Mouse (Mus musculus) CD8-positive naive resting alpha-beta T cell, adult 57 days (primary cell): ENCODE measurements around the gene Chil5. TPM values are rescaled to one million over a fixed set of nuclear protein-coding genes. Genes with fewer than 3 reads are reported as not detected.

Experiments
- total RNA-seq: library from RNA; stranded (reverse); gene quantifications from one replicate; pipeline ENCODE4 v1.2.4, GENCODE M21; 2023

Gene Chil5
- 3.3 TPM for total RNA-seq

DNA sequence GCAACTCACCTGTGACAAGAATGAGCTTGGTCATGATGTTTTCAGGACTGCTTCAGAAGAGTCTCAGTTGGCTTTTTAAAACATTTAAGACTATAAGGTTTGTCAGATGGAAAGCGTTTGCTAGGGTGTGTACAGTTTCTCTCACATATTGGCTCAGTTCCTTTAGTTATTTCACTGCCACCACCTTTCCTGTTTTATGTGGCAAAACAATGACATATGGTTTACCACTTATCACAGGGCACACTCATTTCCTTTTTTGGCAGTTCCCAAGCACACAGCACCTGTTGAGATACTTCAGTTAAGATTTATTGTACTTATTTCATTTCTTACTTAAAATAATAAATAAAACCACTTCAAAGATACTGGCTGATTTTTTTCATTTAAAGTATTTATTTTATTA is at the start of gene Chil5:
Gene Chil5, minus strand, starts transcription at position 34 of the 400 bp plus-strand sequence.

DNA sequence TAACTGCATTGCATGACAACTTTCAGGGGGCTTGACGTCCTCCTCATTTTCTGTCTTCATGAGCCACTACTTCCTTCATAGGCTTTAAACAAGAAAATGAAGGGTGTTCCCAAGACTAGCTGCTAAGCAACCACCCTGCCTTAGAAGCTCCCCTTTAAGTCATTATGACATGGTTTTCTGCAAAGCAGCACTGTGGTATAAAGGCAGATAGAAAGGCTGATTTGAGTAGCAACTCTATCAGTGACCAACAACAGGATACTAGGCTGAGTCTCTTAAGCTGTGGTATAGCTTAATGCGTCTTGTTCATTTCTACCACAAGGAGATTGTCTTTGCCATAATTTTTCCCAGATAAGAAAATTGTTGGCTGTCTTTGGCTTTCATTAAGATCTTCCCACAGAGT is 18.1 kb downstream of the Chil5 start, which contains the start of gene Pifo:
Gene Pifo, minus strand, starts transcription at position 101 of the 400 bp plus-strand sequence.

DNA sequence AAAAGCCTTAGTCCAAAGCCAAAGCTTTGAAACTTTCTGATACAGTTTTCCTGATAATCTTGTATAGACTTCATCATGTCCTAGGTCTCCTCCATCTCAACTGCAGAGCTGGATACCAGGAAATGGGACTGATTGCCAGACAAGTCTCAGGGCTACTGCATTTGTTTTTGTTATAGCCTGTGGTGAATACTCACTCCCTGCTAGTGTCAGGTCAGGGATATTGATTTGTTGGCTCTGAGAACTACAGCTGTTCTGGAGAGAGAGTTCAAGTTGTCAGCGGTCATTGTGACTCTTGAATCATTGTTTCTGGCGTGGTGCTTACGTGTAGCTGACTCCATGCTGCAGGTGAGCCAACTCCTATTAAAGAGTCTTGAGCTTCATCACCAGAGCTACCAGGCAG is 59.2 kb downstream of the Chil5 start, which contains the start of gene Ovgp1:
Gene Ovgp1, plus strand, starts transcription at position 301 of the 400 bp plus-strand sequence.

Other genes with a start within 250 kb of the Chil5 start
- 110 TPM for gene Rap1a, start 231.5 kb downstream of the Chil5 start, total RNA-seq
- 1.1 TPM for gene Adora3, start 162.0 kb downstream of the Chil5 start, total RNA-seq
- not detected for gene Tmigd3, start 161.9 kb downstream of the Chil5 start, total RNA-seq
- gene I830077J02Rik, start 100.2 kb downstream of the Chil5 start, total RNA-seq: 4.6 TPM
- gene Wdr77, start 73.4 kb downstream of the Chil5 start, total RNA-seq: 47.9 TPM
- 131 TPM for gene Atp5f1, start 72.7 kb downstream of the Chil5 start, total RNA-seq
- gene Ovgp1, start 59.1 kb downstream of the Chil5 start, total RNA-seq: 4.6 TPM
- gene Pifo, start 18.2 kb downstream of the Chil5 start, total RNA-seq: not detected
- gene Chia1, start 80.4 kb upstream of the Chil5 start, total RNA-seq: not detected
- 2.8 TPM for gene Chil3, start 134.8 kb upstream of the Chil5 start, total RNA-seq
- not detected for gene Chil4, start 186.7 kb upstream of the Chil5 start, total RNA-seq